Comparison of ENCODE assay signal across 20 mouse cellular contexts in genomic region chr19:4136463-4136862, GRCm38 (mm10). TPM values are rescaled to one million over a fixed set of nuclear protein-coding genes. Genes with fewer than 3 reads are reported as not detected.
DNase-seq lines count a peak whose midpoint lies in the region; ATAC-seq lines count a peak whose summit lies in the region.
"Had no signal": no experiment of that assay in that cellular context is flagged by ENCODE, and none has a peak within 500 bp of the region (broad histone marks: within the 10 kb centered on the region; RNA-seq: fewer than 3 reads in every experiment).

No protein-coding gene starts in this region.

- DNase-seq in thymus, postnatal 4 days, result peak; percentile 47
- no peak for DNase-seq in thymus, adult 18-20 months
- peak; percentile 48 for DNase-seq in NIH3T3 (ENCODE audit: low read depth)
- no peak for DNase-seq in liver, embryonic 13.5 days
- no peak for DNase-seq in right cerebral cortex, postnatal 14 days
- DNase-seq in Muller cell, postnatal 12 days (ENCODE audit: inconsistent ontology term), result no peak
- DNase-seq: adrenal gland, adult 8-10 months; cerebellum, adult 18-20 months; gastrocnemius, postnatal 14 days; kidney, adult 2 months; lung, postnatal 14 days; right cerebral cortex, postnatal 4 days had no signal

- H3K4me1 ChIP-seq in liver, embryonic 13.5 days (replicated peaks), result peaks cover 38% of the 10 kb centered on the region
- 0 out of 2 replicates have a peak, but pooled peaks cover 2% of the 10 kb centered on the region for H3K4me1 ChIP-seq in midbrain, embryonic 15.5 days
- H3K4me1 ChIP-seq: embryonic facial prominence, embryonic 13.5 days; limb, embryonic 15.5 days had no signal

- peaks cover 11% of the 10 kb centered on the region; the same call in 1 of the 2 replicates for H3K27me3 ChIP-seq in liver, embryonic 13.5 days
- H3K27me3 ChIP-seq in midbrain, embryonic 15.5 days (replicated peaks), result no peaks in the 10 kb centered on the region
- H3K27me3 ChIP-seq: embryonic facial prominence, embryonic 13.5 days; limb, embryonic 15.5 days; midbrain, embryonic 12.5 days had no signal

- ATAC-seq in liver, embryonic 13.5 days (ENCODE audit: low read depth), result peak; percentile 50
- ATAC-seq in midbrain, embryonic 15.5 days (replicated peaks), result no peak

- H3K27ac ChIP-seq in liver, embryonic 13.5 days, result no peak overlapping the region
- H3K27ac ChIP-seq in midbrain, embryonic 15.5 days, result no peak overlapping the region
- H3K27ac ChIP-seq: embryonic facial prominence, embryonic 13.5 days; forebrain, embryonic 10.5 days; hindbrain, embryonic 10.5 days; limb, embryonic 15.5 days; midbrain, embryonic 12.5 days had no signal

- no peaks in the 10 kb centered on the region for H3K9me3 ChIP-seq in liver, embryonic 13.5 days (replicated peaks)
- H3K9me3 ChIP-seq in midbrain, embryonic 15.5 days, result no peaks in the 10 kb centered on the region
- H3K9me3 ChIP-seq: embryonic facial prominence, embryonic 13.5 days; forebrain, embryonic 10.5 days; hindbrain, embryonic 10.5 days; limb, embryonic 15.5 days; midbrain, embryonic 12.5 days had no signal

- WGBS in liver, embryonic 13.5 days (ENCODE audit: insufficient replicate concordance), result 73% methylated on average over 5 of the region's 5 CpGs
- 81% methylated on average over 5 of the region's 5 CpGs for WGBS in midbrain, embryonic 15.5 days

- H3K4me2 ChIP-seq in liver, embryonic 13.5 days, result peak overlapping the region; percentile 43; the same call in 1 of the 2 replicates
- H3K4me2 ChIP-seq in midbrain, embryonic 15.5 days, result no peak overlapping the region
- H3K4me2 ChIP-seq: embryonic facial prominence, embryonic 13.5 days; limb, embryonic 15.5 days; midbrain, embryonic 12.5 days had no signal

- peaks cover 20% of the 10 kb centered on the region for H3K36me3 ChIP-seq in liver, embryonic 13.5 days
- H3K36me3 ChIP-seq in midbrain, embryonic 15.5 days (replicated peaks), result peaks cover 15% of the 10 kb centered on the region; the same call in 1 of the 2 replicates

- no peak overlapping the region for H3K4me3 ChIP-seq in liver, embryonic 13.5 days (replicated peaks)
- H3K4me3 ChIP-seq in midbrain, embryonic 15.5 days, result no peak overlapping the region
- H3K4me3 ChIP-seq: embryonic facial prominence, embryonic 13.5 days; forebrain, embryonic 10.5 days; hindbrain, embryonic 10.5 days; limb, embryonic 15.5 days; midbrain, embryonic 12.5 days had no signal

- H3K9ac ChIP-seq in liver, embryonic 13.5 days, result 0 out of 2 replicates have a peak overlapping the region, but pooled peaks have one; percentile 23
- no peak overlapping the region for H3K9ac ChIP-seq in midbrain, embryonic 15.5 days
- H3K9ac ChIP-seq: embryonic facial prominence, embryonic 13.5 days; limb, embryonic 15.5 days; midbrain, embryonic 12.5 days had no signal

RNA-seq across cellular contexts. Expression of gene Gpr152, which starts 3.1 kb away (rescaled TPM):
- polyA plus RNA-seq in liver, embryonic 13.5 days (2015; fragmentation: Nextera tagmentation; extraction: Ambion mirVana), result 0.02 TPM in 1 of 2 replicates, not detected in the other
- polyA plus RNA-seq in midbrain, embryonic 15.5 days (2015; fragmentation: Nextera tagmentation; extraction: Ambion mirVana), result 0.04 TPM in 1 of 2 replicates, not detected in the other
- polyA plus RNA-seq: embryonic facial prominence, embryonic 13.5 days; forebrain, embryonic 10.5 days; heart, embryonic 16.5 days; hindbrain, embryonic 10.5 days; large intestine, adult 2 months; limb, embryonic 15.5 days; midbrain, embryonic 12.5 days had no signal

RNA-seq across cellular contexts. Expression of gene Cabp4, which starts 7.4 kb away (rescaled TPM):
- 0.07 and 0.13 TPM in 2 replicates for polyA plus RNA-seq in liver, embryonic 13.5 days (2015; fragmentation: Nextera tagmentation; extraction: Ambion mirVana)
- 0.22 and 0.28 TPM in 2 replicates for polyA plus RNA-seq in midbrain, embryonic 15.5 days (2015; fragmentation: Nextera tagmentation; extraction: Ambion mirVana)
- polyA plus RNA-seq: embryonic facial prominence, embryonic 13.5 days; forebrain, embryonic 10.5 days; heart, embryonic 16.5 days had no signal

RNA-seq across cellular contexts. Expression of gene Aip, which starts 10.8 kb away (rescaled TPM):
- 37.7 and 38.9 TPM in 2 replicates for polyA plus RNA-seq in liver, embryonic 13.5 days (2015; fragmentation: Nextera tagmentation; extraction: Ambion mirVana)
- 99.5 and 101 TPM in 2 replicates for polyA plus RNA-seq in midbrain, embryonic 15.5 days (2015; fragmentation: Nextera tagmentation; extraction: Ambion mirVana)

RNA-seq across cellular contexts. Expression of gene Coro1b, which starts 12.0 kb away (rescaled TPM):
- polyA plus RNA-seq in liver, embryonic 13.5 days (2015; fragmentation: Nextera tagmentation; extraction: Ambion mirVana), result 70.7 and 72.6 TPM in 2 replicates
- 127 and 139 TPM in 2 replicates for polyA plus RNA-seq in midbrain, embryonic 15.5 days (2015; fragmentation: Nextera tagmentation; extraction: Ambion mirVana)

RNA-seq across cellular contexts. Expression of gene Ptprcap, which starts 16.9 kb away (rescaled TPM):
- 18.8 and 21.3 TPM in 2 replicates for polyA plus RNA-seq in liver, embryonic 13.5 days (2015; fragmentation: Nextera tagmentation; extraction: Ambion mirVana)
- 0.26 and 0.96 TPM in 2 replicates for polyA plus RNA-seq in midbrain, embryonic 15.5 days (2015; fragmentation: Nextera tagmentation; extraction: Ambion mirVana)
- polyA plus RNA-seq: forebrain, embryonic 10.5 days had no signal

Comparison
In these comparisons a context has a peak if more than half of its experiments do, and no peak if none do; other contexts are left out.
1. DNase-seq: peak in thymus, postnatal 4 days (single experiment) and NIH3T3 (single experiment); none in thymus, adult 18-20 months (0 of 2), liver, embryonic 13.5 days (single experiment), right cerebral cortex, postnatal 14 days (single experiment) and Muller cell, postnatal 12 days (single experiment).